Mouse (Mus musculus): ENCODE measurements around the gene Nek2. TPM values are rescaled to one million over a fixed set of nuclear protein-coding genes. Genes with fewer than 3 reads are reported as not detected.

The Nek2 gene
- polyA plus RNA-seq (2016; fragmentation: Nextera tagmentation; extraction: Ambion mirVana) = 26.0 and 29.8 TPM in 2 replicates

DNA sequence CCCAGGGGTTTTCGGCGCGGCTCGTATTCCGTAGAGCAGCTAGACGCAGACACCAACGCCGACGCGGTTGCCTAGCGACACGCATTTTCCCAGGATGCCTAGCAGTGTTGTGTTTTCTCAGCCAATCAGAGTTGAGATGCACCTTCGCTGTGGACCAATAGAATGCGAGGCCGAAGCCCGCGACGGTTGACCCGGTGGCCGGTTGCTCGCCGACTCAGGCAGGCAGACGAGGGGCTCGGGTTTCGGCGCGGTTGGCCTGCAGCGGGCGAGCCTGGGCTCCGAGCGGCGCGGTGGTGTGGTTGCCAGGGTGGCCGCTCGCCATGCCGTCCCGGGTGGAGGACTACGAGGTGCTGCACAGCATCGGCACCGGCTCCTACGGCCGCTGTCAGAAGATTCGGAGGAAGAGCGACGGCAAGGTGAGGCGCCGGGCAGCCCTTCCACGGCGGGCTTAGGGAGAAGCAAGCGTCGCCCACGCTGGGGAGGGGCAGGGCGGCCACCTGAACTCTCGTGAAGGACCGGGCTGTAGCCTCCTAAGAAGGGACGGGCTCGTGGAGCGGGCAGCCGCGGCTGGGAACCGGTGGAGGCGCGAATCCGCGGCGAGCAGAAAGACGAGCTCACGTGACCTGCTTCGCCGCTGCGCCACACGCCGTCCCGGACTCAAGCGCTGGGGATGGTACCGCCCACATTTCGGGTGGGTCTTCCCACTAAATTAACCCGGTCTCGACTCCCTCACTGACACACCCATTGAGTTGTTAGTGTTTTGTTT is at the start of gene Nek2:
Nek2 (plus strand) TSS at position 119 of the 766 bp plus-strand sequence.
- Histone ChIP-seq H3K4me2 (replicated peaks) (peak within 1 kb of the TSS; percentile 93), H3K9ac (peak within 1 kb of the TSS; percentile 72), H3K4me1 (peaks cover 15% of the 10 kb centered on the region), H3K27ac (peak within 1 kb of the TSS; percentile 69), H3K9me3 (replicated peaks) (no peaks in the 10 kb centered on the region), H3K4me3 (peak within 1 kb of the TSS; percentile 88), H3K36me3 (peaks cover 19% of the 10 kb centered on the region), H3K27me3 (no peaks in the 10 kb centered on the region; the same call in 1 of the 2 replicates)
- under 1% methylated on average over 79 of the region's 79 CpGs for WGBS
- ATAC-seq (ENCODE audit: low FRiP score) = peak; percentile 95

DNA sequence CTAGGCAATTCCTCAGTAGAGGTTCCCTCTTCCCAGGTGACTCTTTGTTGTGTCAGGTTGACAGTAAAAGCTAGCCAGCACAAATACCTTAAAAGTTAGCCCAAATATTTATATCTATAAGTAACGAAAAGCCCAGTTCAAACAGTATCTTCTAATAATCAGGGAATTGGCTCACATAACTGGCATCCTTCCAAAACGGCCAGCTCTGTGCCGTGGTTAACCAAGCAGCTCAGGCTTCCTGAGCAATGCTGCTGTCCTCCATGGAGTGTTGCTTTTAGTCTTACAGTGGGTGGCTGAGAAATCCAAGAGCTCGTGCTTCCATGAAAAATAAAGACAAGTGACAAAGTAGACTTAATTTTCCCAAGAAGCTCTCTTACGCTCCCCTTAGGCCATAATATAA is 47.1 kb upstream of the Nek2 start:
- Histone ChIP-seq H3K27ac (no peak overlapping the region), H3K9me3 (replicated peaks) (no peaks in the 10 kb centered on the region), H3K9ac (no peak overlapping the region), H3K36me3 (peaks cover 50% of the 10 kb centered on the region), H3K27me3 (no peaks in the 10 kb centered on the region), H3K4me1 (no peaks in the 10 kb centered on the region), H3K4me3 (no peak overlapping the region), H3K4me2 (replicated peaks) (no peak overlapping the region)
- no peak for ATAC-seq (ENCODE audit: low FRiP score)
- WGBS = 89% methylated on average over 5 of the region's 5 CpGs

DNA sequence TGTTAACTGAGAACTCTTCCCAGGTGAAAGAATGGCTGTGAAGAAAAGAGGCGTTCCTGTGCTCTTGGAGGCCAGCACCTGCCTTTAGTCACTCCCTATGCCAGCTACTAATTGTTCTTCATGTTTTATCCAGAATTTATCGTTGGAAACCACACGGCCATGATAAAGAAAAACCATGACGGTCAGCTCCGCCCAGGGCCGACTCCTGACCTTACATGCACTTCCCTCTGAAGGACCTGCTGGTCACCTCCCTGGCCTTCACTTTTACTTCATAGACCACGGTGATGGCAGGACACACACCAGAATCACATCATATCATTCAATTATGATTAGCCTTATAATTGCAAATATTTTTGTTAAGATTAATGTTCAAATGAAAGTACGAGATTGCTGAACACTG is 46.1 kb upstream of the Nek2 start:
- Histone ChIP-seq H3K9ac (no peak overlapping the region), H3K4me2 (replicated peaks) (no peak overlapping the region), H3K4me1 (no peaks in the 10 kb centered on the region), H3K27me3 (no peaks in the 10 kb centered on the region), H3K4me3 (no peak overlapping the region), H3K27ac (no peak overlapping the region), H3K36me3 (peaks cover 54% of the 10 kb centered on the region), H3K9me3 (replicated peaks) (no peaks in the 10 kb centered on the region)
- no peak for ATAC-seq (ENCODE audit: low FRiP score)
- 90% methylated on average over 8 of the region's 8 CpGs for WGBS

DNA sequence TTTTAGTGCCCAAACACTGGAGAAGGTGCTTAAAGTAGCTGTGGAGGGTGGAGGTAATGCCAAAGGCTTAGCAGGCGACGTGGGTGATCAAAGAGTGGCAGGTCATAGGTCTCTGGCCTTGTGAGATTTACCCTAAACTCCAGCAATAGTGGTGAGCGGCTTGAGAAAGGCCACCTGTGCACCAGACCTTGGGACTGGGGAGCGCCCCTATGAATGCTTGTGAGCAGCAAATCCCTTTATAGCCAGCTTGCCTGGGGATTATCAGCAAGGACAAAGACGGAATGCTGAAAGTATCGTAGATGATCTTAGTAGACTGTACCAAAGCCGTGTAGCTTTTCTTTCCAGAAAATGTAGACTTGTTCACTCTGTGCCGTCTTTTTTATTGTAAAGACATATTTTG is 43.7 kb upstream of the Nek2 start:
- peaks cover 54% of the 10 kb centered on the region for H3K36me3 ChIP-seq
- H3K9ac ChIP-seq = no peak overlapping the region
- no peaks in the 10 kb centered on the region for H3K27me3 ChIP-seq
- H3K4me2 ChIP-seq (replicated peaks) = no peak overlapping the region
- H3K27ac ChIP-seq = no peak overlapping the region
- ATAC-seq (ENCODE audit: low FRiP score) = no peak
- H3K4me3 ChIP-seq = no peak overlapping the region
- H3K9me3 ChIP-seq (replicated peaks) = no peaks in the 10 kb centered on the region
- WGBS = 92% methylated on average over 8 of the region's 8 CpGs
- H3K4me1 ChIP-seq = no peaks in the 10 kb centered on the region

DNA sequence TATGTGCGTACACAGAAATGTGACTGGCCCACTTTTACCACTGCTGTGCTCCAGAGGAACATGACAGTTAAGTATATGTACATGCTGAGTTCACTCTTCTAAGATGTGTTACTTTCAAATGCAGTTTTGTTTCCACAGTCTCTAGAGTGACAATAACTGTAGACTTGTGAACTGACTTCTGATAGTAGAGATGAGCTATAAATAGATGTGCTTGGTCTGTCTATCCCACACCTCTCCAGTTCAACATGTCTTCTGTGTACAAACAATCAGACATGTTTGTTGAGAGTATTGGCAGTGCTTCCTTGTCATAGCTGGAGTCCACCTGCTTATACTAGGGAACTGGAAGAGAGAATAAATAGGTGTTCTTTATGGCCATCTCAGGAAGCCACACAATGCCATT is 40.8 kb upstream of the Nek2 start:
- Histone ChIP-seq H3K27ac (no peak overlapping the region), H3K4me3 (no peak overlapping the region), H3K36me3 (peaks cover 34% of the 10 kb centered on the region), H3K27me3 (no peaks in the 10 kb centered on the region), H3K9ac (no peak overlapping the region), H3K4me1 (0 out of 2 replicates have a peak, but pooled peaks cover 3% of the 10 kb centered on the region), H3K9me3 (replicated peaks) (no peaks in the 10 kb centered on the region), H3K4me2 (replicated peaks) (no peak overlapping the region)
- 100% methylated on average over 1 of the region's 1 CpGs for WGBS
- ATAC-seq (ENCODE audit: low FRiP score) = no peak

DNA sequence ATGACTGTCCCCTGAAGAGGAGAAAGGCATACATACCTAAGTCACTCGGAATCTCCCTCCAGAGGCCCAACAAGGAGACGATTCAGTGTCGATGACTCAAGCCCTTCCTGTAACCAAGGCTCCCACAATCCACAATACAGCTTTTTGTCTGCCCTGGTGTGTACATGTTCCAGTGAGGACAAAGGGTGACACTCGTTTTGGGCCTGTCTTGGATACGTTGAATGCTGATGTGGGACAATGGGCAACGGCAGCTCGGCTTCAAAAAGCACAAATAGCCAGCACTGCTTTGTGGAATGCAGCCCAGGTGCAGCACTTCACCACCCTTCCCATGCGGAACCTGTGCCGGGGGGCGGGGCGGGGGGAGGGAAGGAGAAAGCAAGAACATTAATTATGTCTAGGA is 36.1 kb upstream of the Nek2 start:
- WGBS = 65% methylated on average over 11 of the region's 11 CpGs
- 0 out of 2 replicates have a peak, but pooled peaks cover 3% of the 10 kb centered on the region for H3K4me1 ChIP-seq
- H3K36me3 ChIP-seq = no peaks in the 10 kb centered on the region; the same call in none of the 2 replicates
- H3K9me3 ChIP-seq (replicated peaks) = peaks cover 7% of the 10 kb centered on the region; the same call in 1 of the 2 replicates
- no peak overlapping the region for H3K9ac ChIP-seq
- H3K4me3 ChIP-seq = no peak overlapping the region
- H3K4me2 ChIP-seq (replicated peaks) = no peak overlapping the region
- H3K27ac ChIP-seq = no peak overlapping the region
- no peaks in the 10 kb centered on the region for H3K27me3 ChIP-seq
- ATAC-seq (ENCODE audit: low FRiP score) = no peak

DNA sequence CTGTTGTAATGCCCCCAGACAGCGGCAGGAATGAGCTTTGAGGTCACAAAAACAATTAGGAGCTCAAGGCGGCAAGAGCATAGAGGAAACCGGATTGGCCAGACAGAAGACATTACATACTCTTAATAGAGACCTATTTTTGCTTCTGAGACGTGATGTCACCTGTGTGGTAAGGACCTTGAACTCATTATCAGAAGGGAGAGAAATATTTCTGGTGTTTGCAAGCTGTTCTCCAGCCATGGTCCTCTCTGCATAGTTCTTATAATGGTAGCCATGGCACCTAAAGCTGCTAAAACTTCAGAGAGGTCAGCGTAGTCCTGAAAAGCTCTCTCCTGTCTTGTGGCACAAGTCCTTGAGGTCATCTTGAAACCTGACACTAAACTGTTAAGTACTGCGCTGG is 35.0 kb upstream of the Nek2 start:
- Histone ChIP-seq H3K36me3 (no peaks in the 10 kb centered on the region), H3K4me2 (replicated peaks) (no peak overlapping the region), H3K4me3 (no peak overlapping the region), H3K9ac (no peak overlapping the region), H3K4me1 (0 out of 2 replicates have a peak, but pooled peaks cover 3% of the 10 kb centered on the region), H3K27ac (no peak overlapping the region), H3K9me3 (replicated peaks) (peaks cover 7% of the 10 kb centered on the region; the same call in 1 of the 2 replicates), H3K27me3 (no peaks in the 10 kb centered on the region)
- no peak for ATAC-seq (ENCODE audit: low FRiP score)
- 73% methylated on average over 6 of the region's 6 CpGs for WGBS

DNA sequence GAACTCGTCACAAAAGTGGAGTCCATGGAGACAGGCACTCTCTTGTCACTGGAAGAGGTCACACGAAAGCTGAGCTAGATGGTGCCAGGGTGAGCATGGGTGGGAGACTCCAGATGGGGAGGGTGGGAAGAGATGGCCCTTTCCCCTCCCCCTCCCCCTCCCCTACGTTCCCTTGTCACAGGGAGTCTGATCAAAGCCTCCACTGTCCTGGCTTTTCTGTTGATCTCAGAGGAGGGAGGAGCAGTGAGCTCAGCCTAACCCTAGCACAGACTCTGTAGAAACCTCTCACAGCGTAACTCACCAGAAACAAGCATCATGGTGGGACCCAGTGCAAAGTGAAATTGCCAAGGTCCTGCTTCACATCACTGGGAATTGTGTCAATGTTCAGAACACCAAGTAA is 33.9 kb upstream of the Nek2 start:
- H3K9ac ChIP-seq = no peak overlapping the region
- peaks cover 7% of the 10 kb centered on the region; the same call in 1 of the 2 replicates for H3K9me3 ChIP-seq (replicated peaks)
- H3K4me1 ChIP-seq = 0 out of 2 replicates have a peak, but pooled peaks cover 3% of the 10 kb centered on the region
- no peak overlapping the region for H3K27ac ChIP-seq
- no peaks in the 10 kb centered on the region for H3K27me3 ChIP-seq
- no peak overlapping the region for H3K4me2 ChIP-seq (replicated peaks)
- no peaks in the 10 kb centered on the region for H3K36me3 ChIP-seq
- no peak overlapping the region for H3K4me3 ChIP-seq
- ATAC-seq (ENCODE audit: low FRiP score) = no peak
- 38% methylated on average over 4 of the region's 4 CpGs for WGBS

DNA sequence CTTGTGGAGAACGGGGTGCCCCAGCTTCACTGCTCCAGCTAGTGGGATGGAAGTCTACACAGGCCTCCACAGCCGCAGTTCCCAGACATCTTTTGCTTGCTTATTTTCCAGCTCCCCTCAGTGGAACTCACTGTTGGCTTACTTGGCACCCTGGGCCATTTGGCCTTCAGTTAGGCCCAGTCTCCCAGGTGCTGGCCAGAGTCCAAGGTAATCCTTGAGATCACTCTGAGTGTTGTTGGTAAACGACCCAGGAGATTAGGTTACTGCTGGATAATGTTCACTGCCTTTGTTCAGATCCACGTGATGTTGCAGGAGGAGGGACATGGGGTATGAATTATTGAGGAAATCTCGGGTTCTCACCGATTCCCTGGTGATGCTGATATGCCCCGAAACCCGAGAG is 28.3 kb upstream of the Nek2 start:
- Histone ChIP-seq H3K4me2 (replicated peaks) (no peak overlapping the region), H3K9me3 (replicated peaks) (peaks cover 7% of the 10 kb centered on the region; the same call in 1 of the 2 replicates), H3K9ac (no peak overlapping the region), H3K4me3 (no peak overlapping the region), H3K36me3 (no peaks in the 10 kb centered on the region), H3K27me3 (no peaks in the 10 kb centered on the region), H3K4me1 (no peaks in the 10 kb centered on the region), H3K27ac (no peak overlapping the region)
- 83% methylated on average over 8 of the region's 8 CpGs for WGBS
- no peak for ATAC-seq (ENCODE audit: low FRiP score)

DNA sequence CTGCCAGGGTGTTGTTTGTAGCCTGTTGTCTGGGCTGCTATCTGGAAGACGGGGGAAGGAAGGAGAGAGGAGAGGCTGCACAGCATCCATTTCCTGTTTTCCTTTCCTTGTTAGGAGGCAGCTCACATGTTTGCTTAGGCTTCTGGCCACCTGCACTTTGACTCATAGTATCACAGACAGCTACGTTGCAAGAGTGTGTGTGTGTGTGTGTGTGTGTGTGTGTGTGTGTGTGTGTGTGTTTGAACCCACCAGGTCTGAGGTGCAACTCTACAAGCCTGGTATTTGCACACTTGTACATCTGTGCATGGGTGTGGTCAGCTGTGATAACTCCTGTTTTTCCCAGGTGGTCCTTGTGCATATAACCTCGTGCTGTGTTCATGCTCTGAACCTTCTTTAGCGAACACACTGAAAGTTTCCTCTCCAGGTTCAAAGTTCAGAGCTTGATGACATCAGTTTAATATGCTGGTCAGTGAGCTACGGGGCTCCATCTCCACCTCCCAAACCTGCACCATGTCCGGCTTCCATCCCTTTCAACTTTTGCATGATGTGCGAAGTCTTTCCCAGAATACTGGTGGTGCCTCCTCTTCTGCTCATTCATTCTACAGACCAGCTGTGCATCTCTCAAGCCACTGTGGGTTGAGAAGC is 27.2 kb upstream of the Nek2 start:
- H3K4me1 ChIP-seq = no peaks in the 10 kb centered on the region
- H3K27ac ChIP-seq = no peak overlapping the region
- no peaks in the 10 kb centered on the region for H3K36me3 ChIP-seq
- H3K4me3 ChIP-seq = no peak overlapping the region
- 81% methylated on average over 7 of the region's 7 CpGs for WGBS
- no peak for ATAC-seq (ENCODE audit: low FRiP score)
- H3K9ac ChIP-seq = no peak overlapping the region
- no peaks in the 10 kb centered on the region for H3K27me3 ChIP-seq
- no peak overlapping the region for H3K4me2 ChIP-seq (replicated peaks)
- peaks cover 3% of the 10 kb centered on the region; the same call in 1 of the 2 replicates for H3K9me3 ChIP-seq (replicated peaks)

DNA sequence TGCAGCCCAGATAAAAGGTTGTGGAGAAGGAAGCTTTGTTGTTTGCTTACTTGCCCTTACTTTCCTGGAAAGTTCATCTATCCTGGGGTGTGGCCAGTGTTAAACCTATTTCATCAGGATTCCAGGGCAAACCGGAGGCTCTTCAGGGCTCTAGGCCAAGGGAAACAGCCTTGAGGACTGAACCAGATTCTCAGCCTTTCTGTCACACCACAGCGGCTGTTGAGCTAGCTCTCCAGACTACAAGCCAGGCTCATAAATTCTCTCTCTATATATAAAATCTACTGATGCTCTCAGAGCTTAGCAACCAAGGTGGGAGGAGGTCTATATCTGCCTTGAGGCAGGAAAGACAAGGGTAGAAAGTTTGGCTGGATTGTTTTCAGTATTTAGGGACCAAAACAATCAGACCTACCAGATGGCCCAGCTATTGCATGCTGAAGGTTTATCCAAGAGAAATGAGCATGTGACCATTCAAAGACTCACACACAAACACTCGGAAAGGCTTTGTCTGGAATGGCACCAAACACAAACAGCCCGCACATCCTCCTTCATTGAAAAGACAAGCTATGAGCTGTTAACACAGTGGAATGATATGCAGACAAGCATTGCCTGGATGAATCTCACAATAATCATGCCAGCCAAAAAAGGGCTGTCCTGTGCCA is 24.9 kb upstream of the Nek2 start:
- Histone ChIP-seq H3K36me3 (no peaks in the 10 kb centered on the region), H3K9ac (no peak overlapping the region), H3K27me3 (no peaks in the 10 kb centered on the region), H3K4me1 (no peaks in the 10 kb centered on the region), H3K9me3 (replicated peaks) (no peaks in the 10 kb centered on the region), H3K27ac (no peak overlapping the region), H3K4me3 (no peak overlapping the region), H3K4me2 (replicated peaks) (no peak overlapping the region)
- no peak for ATAC-seq (ENCODE audit: low FRiP score)
- whole genome bisulfite sequencing = 91% methylated on average over 4 of the region's 4 CpGs

DNA sequence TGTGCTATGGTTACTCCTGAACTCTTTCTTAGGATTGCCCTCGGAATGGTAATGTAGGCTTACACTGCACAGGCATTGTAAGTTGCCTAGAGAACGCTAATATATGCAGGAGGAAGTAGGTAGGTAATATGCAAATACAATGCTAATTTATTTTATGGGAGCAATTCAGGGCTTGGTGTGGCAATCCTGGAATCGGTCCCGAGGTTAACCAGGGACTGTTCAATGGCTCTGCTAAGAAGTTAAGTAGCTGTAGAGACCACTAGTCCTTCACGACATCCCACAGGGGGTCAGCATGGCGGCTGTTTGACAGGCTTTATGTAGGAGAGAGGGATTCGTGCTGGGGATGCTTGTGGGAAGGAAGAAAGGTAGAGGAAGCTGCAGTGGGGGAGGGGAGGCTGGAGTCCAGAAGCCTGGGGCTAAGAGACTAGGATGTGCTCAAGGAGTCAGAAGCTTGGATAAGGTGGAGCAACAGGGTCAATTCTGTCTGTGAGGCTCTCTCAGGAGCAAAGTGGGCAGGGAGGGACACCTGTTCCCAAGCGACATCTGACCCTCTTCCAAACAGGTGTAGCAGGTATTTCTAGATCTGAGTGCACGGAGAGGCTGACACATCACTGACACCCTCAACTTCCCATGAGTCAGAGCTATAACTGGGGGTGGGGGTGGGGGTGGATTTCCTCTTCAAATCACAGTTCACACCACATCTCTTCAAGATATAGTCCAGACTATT is 19.0 kb upstream of the Nek2 start:
- 0 out of 2 replicates have a peak, but pooled peaks cover 3% of the 10 kb centered on the region for H3K9me3 ChIP-seq (replicated peaks)
- no peak overlapping the region for H3K4me2 ChIP-seq (replicated peaks)
- H3K27me3 ChIP-seq = no peaks in the 10 kb centered on the region
- no peak overlapping the region for H3K9ac ChIP-seq
- WGBS = 69% methylated on average over 9 of the region's 9 CpGs
- H3K36me3 ChIP-seq = no peaks in the 10 kb centered on the region
- H3K4me3 ChIP-seq = no peak overlapping the region
- no peak for ATAC-seq (ENCODE audit: low FRiP score)
- no peaks in the 10 kb centered on the region for H3K4me1 ChIP-seq
- no peak overlapping the region for H3K27ac ChIP-seq
